Mouse (Mus musculus): ENCODE results near the gene Gm17364. TPM values are rescaled to one million over a fixed set of nuclear protein-coding genes. Genes with fewer than 3 reads are reported as not detected.
A peak's percentile ranks its signal among the peaks of the same experiment; 100 is the strongest.

Gene Gm17364
- not detected in 2 replicates for polyA plus RNA-seq (2012; ENCODE audit: insufficient read depth, low replicate concordance)

DNA sequence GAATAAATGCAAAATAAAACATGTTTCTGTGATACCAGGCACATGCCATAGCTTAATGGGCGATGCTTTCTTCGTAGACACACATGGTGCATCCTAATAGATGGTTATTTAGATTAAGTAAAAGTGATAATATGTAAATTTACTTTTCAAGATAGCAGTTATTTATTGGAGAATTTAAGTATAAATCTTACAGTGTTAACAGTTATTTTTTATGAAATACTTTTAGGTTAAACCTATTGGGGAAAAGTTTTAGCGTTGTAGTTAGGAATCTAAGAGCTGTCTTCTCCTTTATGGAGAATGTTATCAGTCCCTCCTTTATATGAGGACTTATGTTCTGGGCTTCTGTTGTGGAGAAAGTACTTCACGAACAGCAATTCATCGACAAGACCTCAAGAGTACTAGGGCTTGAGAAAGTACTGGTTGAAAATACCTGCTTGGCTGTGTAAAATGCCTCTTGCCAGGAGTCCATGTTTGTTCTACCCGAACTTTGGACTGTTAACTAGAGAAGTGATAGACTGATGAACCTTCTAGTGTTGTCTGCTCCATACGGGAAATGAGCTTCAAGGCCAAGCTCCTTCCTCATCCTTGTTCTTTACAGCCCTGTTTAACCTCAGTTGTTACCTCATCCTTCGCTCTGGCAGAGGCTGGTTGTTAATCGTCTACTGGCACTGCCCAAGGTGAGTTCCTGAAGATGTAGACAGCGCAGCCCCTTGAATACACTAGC lies at the start of gene Gm17364:
Gene Gm17364, minus strand, starts transcription at position 51 of the 724 bp plus-strand sequence.
- peaks cover 3% of the 10 kb centered on the region; the same call in 1 of the 2 replicates for H3K4me1 ChIP-seq
- H3K36me3 ChIP-seq (replicated peaks; ENCODE audit: low read length): peaks cover 9% of the 10 kb centered on the region

DNA sequence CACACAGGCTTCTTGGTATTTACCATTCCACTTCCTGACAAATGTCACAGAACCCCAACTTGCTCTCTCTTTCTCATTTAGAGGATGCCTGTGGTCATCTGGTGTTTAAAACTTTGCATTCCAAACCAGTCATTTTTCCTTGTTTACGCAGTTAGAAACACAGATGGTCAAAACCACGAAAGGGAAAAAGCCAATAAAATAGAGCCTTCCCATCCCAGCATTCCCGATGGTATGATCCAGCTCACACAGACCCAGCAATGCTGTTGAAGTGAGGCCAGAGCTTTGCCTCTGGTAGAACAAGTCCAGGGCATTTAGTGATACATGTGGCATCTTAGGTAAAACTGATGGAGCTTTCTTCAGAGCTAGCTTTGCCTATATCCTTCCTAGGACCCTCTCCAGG lies 47.7 kb upstream of the Gm17364 start:
- TF ChIP-seq GATA1 (IDR thresholded peaks at IDR 0.05; ENCODE audit: borderline replicate concordance, low read length): no peak
- TF ChIP-seq FLI1 (IDR thresholded peaks at IDR 0.05; ENCODE audit: low read length): no peak
- no peaks in the 10 kb centered on the region for H3K27me3 ChIP-seq (replicated peaks)
- H3K9me3 ChIP-seq: no peaks in the 10 kb centered on the region
- no peaks in the 10 kb centered on the region for H3K4me1 ChIP-seq
- peaks cover 8% of the 10 kb centered on the region for H3K36me3 ChIP-seq (replicated peaks; ENCODE audit: low read length)
- no peak overlapping the region for H3K4me3 ChIP-seq (replicated peaks)

More for the DNA sequence above, at the start of gene Gm17364:
- no peak for TF ChIP-seq GATA1 (IDR thresholded peaks at IDR 0.05; ENCODE audit: borderline replicate concordance, low read length)
- no peak for TF ChIP-seq FLI1 (IDR thresholded peaks at IDR 0.05; ENCODE audit: low read length)
- Histone ChIP-seq H3K9me3 (peaks cover 6% of the 10 kb centered on the region; the same call in 1 of the 2 replicates), H3K4me3 (replicated peaks) (no peak within 1 kb of the TSS), H3K27me3 (replicated peaks) (no peaks in the 10 kb centered on the region)

DNA sequence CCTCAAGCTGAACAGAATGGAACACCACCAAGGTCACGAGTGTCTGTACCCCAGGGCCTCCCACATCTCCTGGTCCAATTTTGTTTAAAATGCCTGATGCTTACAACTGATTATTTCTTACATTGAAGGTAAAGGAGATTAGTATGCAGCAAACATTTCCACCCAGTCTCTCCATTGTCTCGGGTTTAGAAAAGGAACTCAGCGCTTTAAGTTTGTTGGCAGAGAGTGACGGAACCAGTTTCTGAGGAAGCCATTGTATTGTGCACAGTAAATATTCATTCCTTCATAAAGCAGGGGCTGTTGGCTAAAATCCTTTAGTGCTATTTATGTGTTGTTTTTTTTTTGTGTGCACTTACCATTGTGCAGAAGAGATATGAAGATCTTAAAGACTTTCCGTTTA lies 47.0 kb upstream of the Gm17364 start:
- H3K4me1 ChIP-seq: no peaks in the 10 kb centered on the region
- H3K36me3 ChIP-seq (replicated peaks; ENCODE audit: low read length): peaks cover 15% of the 10 kb centered on the region

DNA sequence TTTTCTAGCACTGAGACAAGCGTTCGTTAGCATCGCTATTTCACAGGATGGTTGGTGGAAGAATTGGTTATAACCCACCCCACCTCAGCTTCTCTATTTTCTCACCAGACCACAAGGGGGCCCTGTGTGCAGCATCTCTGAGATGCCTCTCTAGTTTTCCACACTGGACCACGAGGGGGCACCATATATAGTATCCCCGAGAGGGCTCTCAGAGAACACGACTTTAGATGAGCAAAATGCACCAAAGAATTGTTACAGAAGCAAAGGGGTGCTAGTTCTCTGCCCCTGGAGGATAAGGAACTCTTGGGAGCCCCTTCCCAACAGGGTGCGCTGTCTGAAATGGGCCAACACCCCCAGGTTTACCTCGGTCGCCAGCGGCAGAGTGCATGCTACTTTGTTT lies 28.9 kb upstream of the Gm17364 start:
- TF ChIP-seq FLI1 (IDR thresholded peaks at IDR 0.05; ENCODE audit: low read length) (no peak), GATA1 (IDR thresholded peaks at IDR 0.05; ENCODE audit: borderline replicate concordance, low read length) (no peak)
- peaks cover 18% of the 10 kb centered on the region for H3K27me3 ChIP-seq (replicated peaks)
- H3K9me3 ChIP-seq: no peaks in the 10 kb centered on the region
- peak overlapping the region; percentile 10 for H3K4me3 ChIP-seq (replicated peaks)
- no peaks in the 10 kb centered on the region for H3K36me3 ChIP-seq (replicated peaks; ENCODE audit: low read length)
- peaks cover 12% of the 10 kb centered on the region for H3K4me1 ChIP-seq

More for the DNA sequence above, 47.0 kb upstream of the Gm17364 start:
- Histone ChIP-seq H3K4me3 (replicated peaks) (no peak overlapping the region), H3K9me3 (no peaks in the 10 kb centered on the region), H3K27me3 (replicated peaks) (no peaks in the 10 kb centered on the region)
- no peak for TF ChIP-seq FLI1 (IDR thresholded peaks at IDR 0.05; ENCODE audit: low read length)
- no peak for TF ChIP-seq GATA1 (IDR thresholded peaks at IDR 0.05; ENCODE audit: borderline replicate concordance, low read length)

DNA sequence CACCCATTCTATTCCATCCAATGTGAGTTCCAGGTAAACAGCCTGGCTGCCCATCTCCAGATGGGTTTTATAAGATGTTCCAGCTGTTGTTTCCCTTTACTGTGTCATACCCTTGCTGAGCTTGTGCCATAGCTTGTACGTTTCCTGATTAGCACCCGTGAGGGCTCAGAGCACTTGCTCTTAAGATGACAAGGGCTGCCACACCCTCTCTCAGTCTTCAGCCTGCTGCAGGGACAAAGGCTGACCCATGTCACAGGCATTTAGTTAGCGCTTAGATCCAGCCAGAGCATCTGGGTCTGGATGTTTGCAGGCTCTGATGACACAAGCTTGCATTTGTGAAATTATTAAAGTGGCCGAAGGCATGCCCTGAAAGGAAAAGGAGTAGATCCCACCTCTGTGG lies 26.3 kb upstream of the Gm17364 start:
- peaks cover 28% of the 10 kb centered on the region for H3K27me3 ChIP-seq (replicated peaks)
- no peak overlapping the region for H3K4me3 ChIP-seq (replicated peaks)
- H3K4me1 ChIP-seq: peaks cover 12% of the 10 kb centered on the region
- H3K36me3 ChIP-seq (replicated peaks; ENCODE audit: low read length): no peaks in the 10 kb centered on the region
- no peak for TF ChIP-seq GATA1 (IDR thresholded peaks at IDR 0.05; ENCODE audit: borderline replicate concordance, low read length)
- no peak for TF ChIP-seq FLI1 (IDR thresholded peaks at IDR 0.05; ENCODE audit: low read length)
- no peaks in the 10 kb centered on the region for H3K9me3 ChIP-seq

DNA sequence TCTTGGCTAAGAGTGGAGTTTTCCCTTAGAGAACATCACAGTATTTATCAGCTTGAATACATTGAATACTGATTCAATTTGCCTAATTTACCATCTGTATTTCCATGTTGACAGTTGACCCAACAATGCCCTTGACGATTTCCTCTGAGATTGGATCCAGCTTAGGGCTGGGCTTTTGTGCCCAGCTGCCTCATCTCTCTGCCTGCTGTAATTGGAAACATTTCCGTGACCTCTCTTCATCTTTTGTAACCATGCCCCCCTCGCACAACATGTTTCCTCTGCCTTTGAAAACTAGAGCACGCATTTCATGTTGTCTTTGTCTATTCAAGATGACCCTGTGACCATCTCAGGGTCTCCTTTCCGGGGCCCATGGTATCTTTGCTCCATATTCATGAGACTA lies 25.2 kb upstream of the Gm17364 start:
- Histone ChIP-seq H3K4me1 (peaks cover 12% of the 10 kb centered on the region), H3K9me3 (no peaks in the 10 kb centered on the region), H3K36me3 (replicated peaks; ENCODE audit: low read length) (no peaks in the 10 kb centered on the region), H3K27me3 (replicated peaks) (peaks cover 30% of the 10 kb centered on the region), H3K4me3 (replicated peaks) (no peak overlapping the region)
- no peak for TF ChIP-seq GATA1 (IDR thresholded peaks at IDR 0.05; ENCODE audit: borderline replicate concordance, low read length)
- TF ChIP-seq FLI1 (IDR thresholded peaks at IDR 0.05; ENCODE audit: low read length): no peak

- Histone ChIP-seq H3K9me3 (no peaks in the 10 kb centered on the region), H3K27me3 (replicated peaks) (peaks cover 32% of the 10 kb centered on the region), H3K36me3 (replicated peaks; ENCODE audit: low read length) (no peaks in the 10 kb centered on the region), H3K4me3 (replicated peaks) (no peak overlapping the region), H3K4me1 (peaks cover 12% of the 10 kb centered on the region)
- TF ChIP-seq FLI1 (IDR thresholded peaks at IDR 0.05; ENCODE audit: low read length) (no peak), GATA1 (IDR thresholded peaks at IDR 0.05; ENCODE audit: borderline replicate concordance, low read length) (no peak)
These were observed 24.8 kb upstream of the Gm17364 start for GRCm38 (mm10) chr13:41298533-41298932.

DNA sequence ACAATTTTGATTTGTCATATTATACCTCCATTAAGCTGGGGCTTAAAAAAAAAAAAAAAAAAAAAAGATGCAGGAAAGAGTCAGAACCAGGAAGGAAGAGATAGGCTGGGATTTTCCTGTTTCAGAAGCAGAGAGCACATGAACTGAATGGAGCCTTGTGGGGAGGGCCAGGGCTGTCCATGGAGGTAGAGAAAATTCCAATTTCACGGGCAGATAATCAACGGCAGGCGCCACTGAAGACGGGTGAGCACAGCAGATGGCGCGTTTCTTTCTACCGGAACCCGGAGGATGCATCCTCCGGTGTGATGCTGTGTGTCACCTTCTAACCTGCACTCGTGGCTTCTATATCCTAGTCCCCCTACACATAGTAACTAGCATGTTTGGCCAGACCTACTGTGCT lies 22.6 kb upstream of the Gm17364 start:
- Histone ChIP-seq H3K4me1 (peaks cover 7% of the 10 kb centered on the region; the same call in 1 of the 2 replicates), H3K9me3 (no peaks in the 10 kb centered on the region), H3K4me3 (replicated peaks) (no peak overlapping the region), H3K36me3 (replicated peaks; ENCODE audit: low read length) (no peaks in the 10 kb centered on the region), H3K27me3 (replicated peaks) (peaks cover 27% of the 10 kb centered on the region)
- TF ChIP-seq FLI1 (IDR thresholded peaks at IDR 0.05; ENCODE audit: low read length): no peak
- no peak for TF ChIP-seq GATA1 (IDR thresholded peaks at IDR 0.05; ENCODE audit: borderline replicate concordance, low read length)

DNA sequence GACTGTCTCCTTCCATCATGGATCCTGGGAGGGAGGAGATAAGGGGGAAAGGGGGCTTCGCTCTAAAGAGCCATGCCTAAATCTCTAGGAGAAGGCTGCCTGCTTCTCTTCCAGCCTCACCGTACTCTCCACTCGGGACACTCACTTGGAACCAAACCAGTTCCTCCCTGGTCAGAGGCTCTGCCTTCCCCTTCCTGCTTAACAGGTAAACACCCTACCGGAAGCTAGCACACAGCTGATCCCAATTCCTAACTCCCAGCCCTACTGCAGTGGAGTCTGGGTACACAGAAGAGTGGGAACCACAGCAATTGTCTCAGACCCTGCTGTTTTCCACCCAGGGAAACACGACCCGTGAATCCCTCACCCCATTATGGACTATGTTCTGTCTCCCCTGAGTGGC lies 22.1 kb upstream of the Gm17364 start:
- TF ChIP-seq FLI1 (IDR thresholded peaks at IDR 0.05; ENCODE audit: low read length): no peak
- no peak for TF ChIP-seq GATA1 (IDR thresholded peaks at IDR 0.05; ENCODE audit: borderline replicate concordance, low read length)
- peaks cover 27% of the 10 kb centered on the region for H3K27me3 ChIP-seq (replicated peaks)
- H3K9me3 ChIP-seq: no peaks in the 10 kb centered on the region
- H3K4me3 ChIP-seq (replicated peaks): no peak overlapping the region
- no peaks in the 10 kb centered on the region for H3K36me3 ChIP-seq (replicated peaks; ENCODE audit: low read length)
- peaks cover 7% of the 10 kb centered on the region; the same call in 1 of the 2 replicates for H3K4me1 ChIP-seq

- Histone ChIP-seq H3K9me3 (no peaks in the 10 kb centered on the region), H3K4me3 (replicated peaks) (no peak overlapping the region), H3K36me3 (replicated peaks; ENCODE audit: low read length) (no peaks in the 10 kb centered on the region), H3K4me1 (no peaks in the 10 kb centered on the region), H3K27me3 (replicated peaks) (peaks cover 19% of the 10 kb centered on the region)
- TF ChIP-seq FLI1 (IDR thresholded peaks at IDR 0.05; ENCODE audit: low read length): no peak
- no peak for TF ChIP-seq GATA1 (IDR thresholded peaks at IDR 0.05; ENCODE audit: borderline replicate concordance, low read length)
These were observed 19.8 kb upstream of the Gm17364 start for GRCm38 (mm10) chr13:41293595-41293994.

Data from megakaryocyte, embryonic 14.5 days (primary cell).